Mouse (Mus musculus): ENCODE measurements around the gene Sox2.

- no peak for TF ChIP-seq CTCF (IDR thresholded peaks at IDR 0.05; ENCODE audit: borderline replicate concordance, insufficient read depth, low read depth, low read length)
- no peak for TF ChIP-seq POLR2A (IDR thresholded peaks at IDR 0.05; ENCODE audit: borderline replicate concordance, insufficient read depth, low read length)
Measured at GRCm38 (mm10) chr3:34667881-34668817, 17.9 kb downstream of the Sox2 start.

All from cerebellum, adult 2 months (tissue).